Mouse (Mus musculus): Measurements from ENCODE around the gene Gm11236.
"Not testable (repeated sequence)": the region's sequence is repeated elsewhere in the genome, so short reads cannot be mapped to it uniquely, and the experiment has no call there.

Gm11236 gene

DNA sequence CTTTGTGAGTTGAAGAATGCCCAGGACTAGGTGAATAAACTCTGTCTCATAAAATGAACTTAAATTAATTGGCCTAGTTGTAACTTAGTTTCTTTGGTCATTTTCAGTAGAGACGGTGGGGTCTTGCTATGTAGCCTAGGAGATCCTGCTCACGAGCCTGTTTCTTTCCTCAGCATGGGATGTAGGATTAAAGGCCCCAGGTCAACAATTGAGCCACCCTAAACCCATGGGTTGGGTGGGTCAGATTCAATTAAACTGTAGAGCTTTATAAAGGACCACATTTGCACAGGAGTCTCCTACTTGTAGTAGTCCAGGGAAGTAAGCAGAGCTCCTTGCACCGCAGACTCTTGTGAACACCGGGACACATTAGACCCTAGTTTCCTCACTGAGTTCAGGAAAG is at the start of gene Gm11236:
Gm11236 (plus strand) TSS at position 301 of the 400 bp plus-strand sequence.
- DNase-seq (ENCODE audit: low spot score): not testable (repeated sequence)

DNA sequence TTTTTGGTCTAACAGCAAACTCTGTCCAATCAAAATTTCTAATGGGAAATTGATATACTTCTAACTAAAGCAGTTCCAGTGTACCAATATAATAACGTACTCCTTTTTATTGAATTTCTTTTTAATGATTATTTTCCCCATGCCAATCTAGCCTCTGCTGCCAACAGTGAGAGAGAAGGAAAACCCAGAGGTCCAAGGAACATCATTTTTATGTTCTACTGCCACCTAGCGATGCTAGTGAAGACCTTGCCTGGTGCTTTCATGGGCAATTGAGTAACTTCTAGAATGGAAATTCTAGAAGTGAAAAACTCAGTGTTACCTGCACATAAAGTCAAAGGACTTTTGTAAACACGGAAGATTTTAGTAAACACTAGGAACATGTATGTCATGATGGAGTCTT is 38.7 kb upstream of the Gm11236 start:
- no peak for DNase-seq (ENCODE audit: low spot score)

DNA sequence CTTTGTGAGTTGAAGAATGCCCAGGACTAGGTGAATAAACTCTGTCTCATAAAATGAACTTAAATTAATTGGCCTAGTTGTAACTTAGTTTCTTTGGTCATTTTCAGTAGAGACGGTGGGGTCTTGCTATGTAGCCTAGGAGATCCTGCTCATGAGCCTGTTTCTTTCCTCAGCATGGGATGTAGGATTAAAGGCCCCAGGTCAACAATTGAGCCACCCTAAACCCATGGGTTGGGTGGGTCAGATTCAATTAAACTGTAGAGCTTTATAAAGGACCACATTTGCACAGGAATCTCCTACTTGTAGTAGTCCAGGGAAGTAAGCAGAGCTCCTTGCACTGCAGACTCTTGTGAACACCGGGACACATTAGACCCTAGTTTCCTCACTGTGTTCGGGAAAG is 30.3 kb upstream of the Gm11236 start, which contains the start of gene Gm11238:
Gm11238 (plus strand) TSS at position 301 of the 400 bp plus-strand sequence.
- not testable (repeated sequence) for DNase-seq (ENCODE audit: low spot score)

DNA sequence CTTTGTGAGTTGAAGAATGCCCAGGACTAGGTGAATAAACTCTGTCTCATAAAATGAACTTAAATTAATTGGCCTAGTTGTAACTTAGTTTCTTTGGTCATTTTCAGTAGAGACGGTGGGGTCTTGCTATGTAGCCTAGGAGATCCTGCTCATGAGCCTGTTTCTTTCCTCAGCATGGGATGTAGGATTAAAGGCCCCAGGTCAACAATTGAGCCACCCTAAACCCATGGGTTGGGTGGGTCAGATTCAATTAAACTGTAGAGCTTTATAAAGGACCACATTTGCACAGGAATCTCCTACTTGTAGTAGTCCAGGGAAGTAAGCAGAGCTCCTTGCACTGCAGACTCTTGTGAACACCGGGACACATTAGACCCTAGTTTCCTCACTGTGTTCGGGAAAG is 15.2 kb upstream of the Gm11236 start, which contains the start of gene Gm11237:
Gm11237 (plus strand) TSS at position 301 of the 400 bp plus-strand sequence.
- not testable (repeated sequence) for DNase-seq (ENCODE audit: low spot score)

DNA sequence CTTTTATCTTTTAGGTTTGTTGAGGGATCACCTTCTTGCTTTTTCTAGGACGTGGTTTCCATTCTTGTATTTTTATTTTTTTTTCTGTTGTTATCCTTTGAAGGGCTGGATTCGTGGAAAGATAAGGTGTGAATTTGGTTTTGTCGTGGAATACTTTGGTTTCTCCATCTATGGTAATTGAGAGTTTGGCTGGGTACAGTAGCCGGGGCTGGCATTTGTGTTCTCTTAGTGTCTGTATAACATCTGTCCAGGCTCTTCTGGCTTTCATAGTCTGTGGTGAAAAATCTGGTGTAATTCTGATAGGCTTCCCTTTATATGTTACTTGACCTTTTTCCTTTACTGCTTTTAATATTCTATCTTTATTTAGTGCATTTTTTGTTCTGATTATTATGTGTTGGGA is 23.9 kb downstream of the Gm11236 start:
- DNase-seq (ENCODE audit: low spot score): not testable (repeated sequence)

DNA sequence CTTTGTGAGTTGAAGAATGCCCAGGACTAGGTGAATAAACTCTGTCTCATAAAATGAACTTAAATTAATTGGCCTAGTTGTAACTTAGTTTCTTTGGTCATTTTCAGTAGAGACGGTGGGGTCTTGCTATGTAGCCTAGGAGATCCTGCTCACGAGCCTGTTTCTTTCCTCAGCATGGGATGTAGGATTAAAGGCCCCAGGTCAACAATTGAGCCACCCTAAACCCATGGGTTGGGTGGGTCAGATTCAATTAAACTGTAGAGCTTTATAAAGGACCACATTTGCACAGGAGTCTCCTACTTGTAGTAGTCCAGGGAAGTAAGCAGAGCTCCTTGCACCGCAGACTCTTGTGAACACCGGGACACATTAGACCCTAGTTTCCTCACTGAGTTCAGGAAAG is 30.1 kb downstream of the Gm11236 start, which contains the start of gene Gm11239:
Gm11239 (plus strand) TSS at position 301 of the 400 bp plus-strand sequence.
- not testable (repeated sequence) for DNase-seq (ENCODE audit: low spot score)

DNA sequence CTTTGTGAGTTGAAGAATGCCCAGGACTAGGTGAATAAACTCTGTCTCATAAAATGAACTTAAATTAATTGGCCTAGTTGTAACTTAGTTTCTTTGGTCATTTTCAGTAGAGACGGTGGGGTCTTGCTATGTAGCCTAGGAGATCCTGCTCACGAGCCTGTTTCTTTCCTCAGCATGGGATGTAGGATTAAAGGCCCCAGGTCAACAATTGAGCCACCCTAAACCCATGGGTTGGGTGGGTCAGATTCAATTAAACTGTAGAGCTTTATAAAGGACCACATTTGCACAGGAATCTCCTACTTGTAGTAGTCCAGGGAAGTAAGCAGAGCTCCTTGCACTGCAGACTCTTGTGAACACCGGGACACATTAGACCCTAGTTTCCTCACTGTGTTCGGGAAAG is 45.3 kb downstream of the Gm11236 start, which contains the start of gene Gm428:
Gm428 (plus strand) TSS at position 301 of the 400 bp plus-strand sequence.
- DNase-seq (ENCODE audit: low spot score): not testable (repeated sequence)
